ENCODE assay signal across 8 mouse cellular contexts in genomic region chr15:77916851-77917544, GRCm38 (mm10). TPM values are rescaled to one million over a fixed set of nuclear protein-coding genes. Genes with fewer than 3 reads are reported as not detected.
DNase-seq lines count a peak whose midpoint lies in the region; ATAC-seq lines count a peak whose summit lies in the region.

No protein-coding gene starts in this region.

- H3K9me3 ChIP-seq in forebrain, embryonic 16.5 days (ENCODE audit: control insufficient read depth, low read length), result no peaks in the 10 kb centered on the region
- no peaks in the 10 kb centered on the region for H3K9me3 ChIP-seq in hindbrain, embryonic 12.5 days (replicated peaks)

- 36% methylated on average over 8 of the region's 8 CpGs for WGBS in forebrain, embryonic 16.5 days
- 38% methylated on average over 8 of the region's 8 CpGs for WGBS in hindbrain, embryonic 12.5 days

- DNase-seq in NIH3T3 (ENCODE audit: low read depth), result peak; percentile 97
- DNase-seq in cerebellum, adult 11 months, result peak; percentile 88
- DNase-seq in layer of hippocampus, postnatal 25 days (ENCODE audit: extremely low spot score in 1 of 2, low spot score in 1 of 2), result peak; percentile 79 to 95
- peak; percentile 86 to 87 for DNase-seq in right cerebral cortex, postnatal 36 days (ENCODE audit: low spot score in 2 of 2)
- peak; percentile 85 to 94 for DNase-seq in urinary bladder, postnatal 4 days (ENCODE audit: low spot score in 2 of 2)

- H3K4me3 ChIP-seq in forebrain, embryonic 16.5 days (replicated peaks; ENCODE audit: low read length), result no peak overlapping the region
- no peak overlapping the region for H3K4me3 ChIP-seq in hindbrain, embryonic 12.5 days

- H3K36me3 ChIP-seq in forebrain, embryonic 16.5 days (ENCODE audit: control insufficient read depth, insufficient read depth), result peaks cover 15% of the 10 kb centered on the region
- H3K36me3 ChIP-seq in hindbrain, embryonic 12.5 days, result peaks cover 63% of the 10 kb centered on the region

- H3K9ac ChIP-seq in forebrain, embryonic 16.5 days (replicated peaks; ENCODE audit: low read depth, low read length), result no peak overlapping the region
- no peak overlapping the region for H3K9ac ChIP-seq in hindbrain, embryonic 12.5 days

- no peak overlapping the region for H3K27ac ChIP-seq in forebrain, embryonic 16.5 days (ENCODE audit: low read length)
- no peak overlapping the region for H3K27ac ChIP-seq in hindbrain, embryonic 12.5 days

- peak; percentile 64; the same call in 1 of the 2 replicates for ATAC-seq in forebrain, embryonic 16.5 days
- peak; percentile 38; the same call in 1 of the 2 replicates for ATAC-seq in hindbrain, embryonic 12.5 days (ENCODE audit: low FRiP score)
- ATAC-seq in megakaryocyte progenitor cell, adult 5-6 weeks (replicated peaks; ENCODE audit: poor library complexity), result peak; percentile 93

- H3K27me3 ChIP-seq in forebrain, embryonic 16.5 days (replicated peaks; ENCODE audit: control insufficient read depth, insufficient read depth, low read length), result no peaks in the 10 kb centered on the region
- H3K27me3 ChIP-seq in hindbrain, embryonic 12.5 days, result no peaks in the 10 kb centered on the region

- no peak overlapping the region for H3K4me2 ChIP-seq in forebrain, embryonic 16.5 days (ENCODE audit: low read length)
- no peak overlapping the region for H3K4me2 ChIP-seq in hindbrain, embryonic 12.5 days (replicated peaks)

- H3K4me1 ChIP-seq in forebrain, embryonic 16.5 days (replicated peaks; ENCODE audit: control insufficient read depth, insufficient read depth, low read length), result no peaks in the 10 kb centered on the region
- H3K4me1 ChIP-seq in hindbrain, embryonic 12.5 days, result no peaks in the 10 kb centered on the region

RNA-seq across cellular contexts. Expression of gene Txn2, which starts 11.8 kb away (rescaled TPM):
- 222 and 237 TPM in 2 replicates for polyA plus RNA-seq in forebrain, embryonic 16.5 days (2015; fragmentation: Nextera tagmentation; extraction: Ambion mirVana)
- polyA plus RNA-seq in hindbrain, embryonic 12.5 days (2016; fragmentation: Nextera tagmentation; extraction: Ambion mirVana), result 191 and 206 TPM in 2 replicates
- total RNA-seq in layer of hippocampus, postnatal 25 days (2021), result 100 to 1,000 TPM; 115 to 140 TPM
- 196 and 255 TPM in 2 replicates for total RNA-seq in megakaryocyte progenitor cell, adult 5-6 weeks (2015)
- 44.4 and 60.6 TPM in 2 replicates for total RNA-seq in megakaryocyte progenitor cell, adult 5-6 weeks (2017)

RNA-seq across cellular contexts. Expression of gene Foxred2, which starts 39.5 kb away (rescaled TPM):
- polyA plus RNA-seq in forebrain, embryonic 16.5 days (2015; fragmentation: Nextera tagmentation; extraction: Ambion mirVana), result 16.8 and 17.3 TPM in 2 replicates
- 4.9 and 5.6 TPM in 2 replicates for polyA plus RNA-seq in hindbrain, embryonic 12.5 days (2016; fragmentation: Nextera tagmentation; extraction: Ambion mirVana)
- 10 to 100 TPM; 11.0 to 13.4 TPM for total RNA-seq in layer of hippocampus, postnatal 25 days (2021)
- total RNA-seq in megakaryocyte progenitor cell, adult 5-6 weeks (2015), result 15.9 and 19.4 TPM in 2 replicates
- 15.0 and 16.2 TPM in 2 replicates for total RNA-seq in megakaryocyte progenitor cell, adult 5-6 weeks (2017)

RNA-seq across cellular contexts. Expression of gene Eif3d, which starts 53.6 kb away (rescaled TPM):
- 180 and 207 TPM in 2 replicates for polyA plus RNA-seq in forebrain, embryonic 16.5 days (2015; fragmentation: Nextera tagmentation; extraction: Ambion mirVana)
- polyA plus RNA-seq in hindbrain, embryonic 12.5 days (2016; fragmentation: Nextera tagmentation; extraction: Ambion mirVana), result 194 and 202 TPM in 2 replicates
- 100 to 1,000 TPM in 1 of 2 experiments, 10 to 100 TPM in 1; 91.1 to 109 TPM for total RNA-seq in layer of hippocampus, postnatal 25 days (2021)
- total RNA-seq in megakaryocyte progenitor cell, adult 5-6 weeks (2015), result 184 and 226 TPM in 2 replicates
- 249 and 254 TPM in 2 replicates for total RNA-seq in megakaryocyte progenitor cell, adult 5-6 weeks (2017)

Comparison
In these comparisons a context has a peak if more than half of its experiments do, and no peak if none do; other contexts are left out.
1. ATAC-seq: peak in every context shown above with its lines; median percentile 93 in megakaryocyte progenitor cell, adult 5-6 weeks; 64 in forebrain, embryonic 16.5 days; 38 in hindbrain, embryonic 12.5 days.